Mouse (Mus musculus) embryonic fibroblast, embryonic 13.5 days (primary cell): ENCODE results near the gene Wbp11. TPM values are rescaled to one million over a fixed set of nuclear protein-coding genes. Genes with fewer than 3 reads are reported as not detected.
A peak's percentile ranks its signal among the peaks of the same experiment; 100 is the strongest.
"Not testable (repeated sequence)": the region's sequence is repeated elsewhere in the genome, so short reads cannot be mapped to it uniquely, and the experiment has no call there.

Experiments used
- H3K27ac ChIP-seq: 2 replicates; pipeline ENCODE4 v1.5.1; 2012; ENCODE audit warnings: low read length, control low read depth, inconsistent platforms; ENCODE audit not compliant: insufficient read depth
- H3K4me1 ChIP-seq: 2 replicates; pipeline ENCODE4 v1.6.1; 2011; ENCODE audit warnings: low read length; ENCODE audit not compliant: control insufficient read depth, insufficient read depth
- H3K4me3 ChIP-seq: 2 replicates; pipeline ENCODE4 v1.5.1; 2011; ENCODE audit warnings: mild to moderate bottlenecking, control low read depth, low read length; ENCODE audit not compliant: insufficient read depth
- CTCF ChIP-seq: IDR thresholded peaks from 2 replicates; pipeline ENCODE4 v1.5.1; 2011; ENCODE audit warnings: mild to moderate bottlenecking, control low read depth, low read length, moderate library complexity, borderline replicate concordance; ENCODE audit not compliant: insufficient read depth
- POLR2A ChIP-seq: IDR thresholded peaks from 2 replicates; pipeline ENCODE4 v1.6.1; 2011; ENCODE audit warnings: low read depth, mild to moderate bottlenecking, control low read depth, low read length, moderate library complexity
- polyA plus RNA-seq: library from polyadenylated mRNA; stranded (reverse); fragments of >200 nt; gene quantifications from 2 replicates; pipeline ENCODE4 v1.2.4, GENCODE M21; 2011; ENCODE audit warnings: low read depth; ENCODE audit not compliant: missing spikeins, insufficient read length

The Wbp11 gene
- polyA plus RNA-seq, 1 experiment, result 85.3 TPM

GRCm38 (mm10) chr6:136807395-136808013 lies 20.5 kb downstream of the Wbp11 start:
- H3K4me3 ChIP-seq, result peak overlapping the region; percentile 38
- TF ChIP-seq POLR2A, result no peak
- no peak for TF ChIP-seq CTCF
- H3K27ac ChIP-seq, result peak overlapping the region; percentile 65
- H3K4me1 ChIP-seq, result no peaks in the 10 kb centered on the region; the same call in 1 of the 2 replicates

- Histone ChIP-seq H3K4me1 (no peaks in the 10 kb centered on the region; the same call in 1 of the 2 replicates), H3K4me3 (no peak overlapping the region), H3K27ac (no peak overlapping the region)
- TF ChIP-seq POLR2A (no peak), CTCF (no peak)
Observed at GRCm38 (mm10) chr6:136806819-136807218, 21.2 kb downstream of the Wbp11 start.

- TF ChIP-seq CTCF (no peak), POLR2A (no peak)
- no peak overlapping the region for H3K4me3 ChIP-seq
- H3K27ac ChIP-seq, result no peak overlapping the region
- no peaks in the 10 kb centered on the region; the same call in 1 of the 2 replicates for H3K4me1 ChIP-seq
Observed at GRCm38 (mm10) chr6:136805409-136805775, 22.6 kb downstream of the Wbp11 start.

- Histone ChIP-seq H3K4me3 (no peak overlapping the region; the same call in 1 of the 2 replicates), H3K4me1 (no peaks in the 10 kb centered on the region; the same call in 1 of the 2 replicates), H3K27ac (peak overlapping the region; percentile 69)
- TF ChIP-seq POLR2A (no peak), CTCF (no peak)
Observed at GRCm38 (mm10) chr6:136804705-136805408, 23.2 kb downstream of the Wbp11 start.

GRCm38 (mm10) chr6:136803739-136804633 lies 24.0 kb downstream of the Wbp11 start, which contains the start of gene Hist4h4:
Gene Hist4h4 (minus strand): TSS chr6:136804415.
- peak within 1 kb of the TSS; percentile 42 for H3K4me3 ChIP-seq
- no peaks in the 10 kb centered on the region; the same call in 1 of the 2 replicates for H3K4me1 ChIP-seq
- TF ChIP-seq CTCF (no peak), POLR2A (peak; percentile 98)
- H3K27ac ChIP-seq, result peak within 1 kb of the TSS; percentile 90

GRCm38 (mm10) chr6:136803093-136803738 lies 24.8 kb downstream of the Wbp11 start:
- TF ChIP-seq POLR2A (no peak; the same call in 1 of the 2 replicates), CTCF (no peak)

GRCm38 (mm10) chr6:136801274-136801673 lies 26.8 kb downstream of the Wbp11 start:
- Histone ChIP-seq H3K4me1 (no peaks in the 10 kb centered on the region; the same call in 1 of the 2 replicates), H3K27ac (no peak overlapping the region), H3K4me3 (no peak overlapping the region)
- TF ChIP-seq POLR2A, result no peak; the same call in 1 of the 2 replicates
- no peak for TF ChIP-seq CTCF

More at GRCm38 (mm10) chr6:136803093-136803738, 24.8 kb downstream of the Wbp11 start:
- Histone ChIP-seq H3K27ac (0 out of 2 replicates have a peak overlapping the region, but pooled peaks have one; percentile 90), H3K4me3 (peak overlapping the region; percentile 42), H3K4me1 (no peaks in the 10 kb centered on the region; the same call in 1 of the 2 replicates)

GRCm38 (mm10) chr6:136800710-136801109 lies 27.3 kb downstream of the Wbp11 start:
- TF ChIP-seq POLR2A (no peak), CTCF (no peak)
- Histone ChIP-seq H3K4me3 (no peak overlapping the region), H3K4me1 (no peaks in the 10 kb centered on the region; the same call in 1 of the 2 replicates), H3K27ac (no peak overlapping the region)

- H3K4me1 ChIP-seq, H3K4me3 ChIP-seq, H3K27ac ChIP-seq: not testable (repeated sequence)
Observed at GRCm38 (mm10) chr6:136797874-136798693, 29.9 kb downstream of the Wbp11 start.
